Mouse (Mus musculus) G1E (cell line): ENCODE measurements around the gene Fdx1l.
"Not testable (repeated sequence)": the region's sequence is repeated elsewhere in the genome, so short reads cannot be mapped to it uniquely, and the experiment has no call there.

Experiments
- CTCF ChIP-seq: IDR thresholded peaks from 2 replicates; pipeline ENCODE4 v1.5.1; 2012; ENCODE audit warnings: low read depth, low read length, inconsistent platforms, mixed read lengths
- GATA1 ChIP-seq: IDR thresholded peaks from 2 replicates; pipeline ENCODE4 v1.6.1; 2012; ENCODE audit warnings: borderline replicate concordance, low read length, inconsistent platforms, mixed read lengths

- not testable (repeated sequence) for TF ChIP-seq CTCF, GATA1
Observed at GRCm38 (mm10) chr9:21044785-21045184, 28.6 kb downstream of the Fdx1l start.
